Mouse (Mus musculus) layer of hippocampus, adult 8-10 months (tissue): ENCODE results near the gene Ssrp1. TPM values are rescaled to one million over a fixed set of nuclear protein-coding genes. Genes with fewer than 3 reads are reported as not detected.

Experiments used
- DNase-seq, 2 experiments: peaks; one replicate each; pipeline ENCODE4 v3.0.0; 2022; ENCODE audit warnings: low spot score in 2 of 2
- total RNA-seq, 4 experiments: library from RNA; stranded (reverse); gene quantifications; 2 replicates each; pipeline ENCODE4 v1.2.4; 2022

Gene Ssrp1
- total RNA-seq, 4 experiments from 2014 or later, result 111 to 137 (median 126) TPM

GRCm38 (mm10) chr2:85036507-85037046 is 457 bp upstream of the Ssrp1 start:
- DNase-seq, result no peak

GRCm38 (mm10) chr2:85038336-85038735 is 1.3 kb downstream of the Ssrp1 start:
- DNase-seq, result no peak

GRCm38 (mm10) chr2:85043623-85044022 is 6.6 kb downstream of the Ssrp1 start:
- peak in 1 of 2 experiments; percentile 55 for DNase-seq

- no peak for DNase-seq
Observed at GRCm38 (mm10) chr2:85046222-85046621, 9.2 kb downstream of the Ssrp1 start.

- DNase-seq, result no peak
Observed at GRCm38 (mm10) chr2:85047081-85047480, 10.0 kb downstream of the Ssrp1 start.

GRCm38 (mm10) chr2:85047596-85048167 is 10.6 kb downstream of the Ssrp1 start, which contains the start of gene Tnks1bp1:
TSS of gene Tnks1bp1 (plus strand) at chr2:85048022.
- peak; percentile 95 to 96 for DNase-seq

GRCm38 (mm10) chr2:85048168-85048751 is 11.2 kb downstream of the Ssrp1 start:
- peak; percentile 65 to 71 for DNase-seq

- DNase-seq, result no peak
Observed at GRCm38 (mm10) chr2:85049277-85049676, 12.2 kb downstream of the Ssrp1 start.

- no peak for DNase-seq
Observed at GRCm38 (mm10) chr2:85050001-85050634, 13.1 kb downstream of the Ssrp1 start.

GRCm38 (mm10) chr2:85050746-85051145 is 13.7 kb downstream of the Ssrp1 start:
- no peak for DNase-seq

- no peak for DNase-seq
Observed at GRCm38 (mm10) chr2:85053192-85053816, 16.3 kb downstream of the Ssrp1 start.

GRCm38 (mm10) chr2:85056711-85057110 is 19.7 kb downstream of the Ssrp1 start:
- no peak for DNase-seq

GRCm38 (mm10) chr2:85059677-85060076 is 22.6 kb downstream of the Ssrp1 start:
- no peak for DNase-seq

GRCm38 (mm10) chr2:85060591-85061060 is 23.6 kb downstream of the Ssrp1 start:
- DNase-seq, result no peak

GRCm38 (mm10) chr2:85061107-85061541 is 24.1 kb downstream of the Ssrp1 start:
- DNase-seq, result no peak

GRCm38 (mm10) chr2:85065141-85065875 is 28.3 kb downstream of the Ssrp1 start:
- peak in 1 of 2 experiments; percentile 61 for DNase-seq

- no peak for DNase-seq
Observed at GRCm38 (mm10) chr2:85066937-85067336, 29.9 kb downstream of the Ssrp1 start.

- no peak for DNase-seq
Observed at GRCm38 (mm10) chr2:85067903-85068625, 31.0 kb downstream of the Ssrp1 start.

- no peak for DNase-seq
Observed at GRCm38 (mm10) chr2:85068626-85069025, 31.6 kb downstream of the Ssrp1 start.

GRCm38 (mm10) chr2:85070086-85070485 is 33.1 kb downstream of the Ssrp1 start:
- DNase-seq, result no peak
